Mouse (Mus musculus) ES-E14 (cell line): ENCODE data around the gene Ripk1.

Experiments
- CHD2 ChIP-seq: IDR thresholded peaks from 2 replicates; pipeline ENCODE4 v1.6.1; 2014; ENCODE audit warnings: mild to moderate bottlenecking, low read depth, low read length, inconsistent platforms
- HCFC1 ChIP-seq: IDR thresholded peaks from 2 replicates; pipeline ENCODE4 v1.6.1; 2012; ENCODE audit warnings: low read length, inconsistent platforms, borderline replicate concordance; ENCODE audit not compliant: insufficient read depth
- MAFK ChIP-seq: IDR thresholded peaks from 2 replicates; pipeline ENCODE4 v1.6.1; 2014; ENCODE audit warnings: mild to moderate bottlenecking, low read depth, low read length, inconsistent platforms; ENCODE audit not compliant: insufficient read depth
- ZC3H11A ChIP-seq: IDR thresholded peaks from 2 replicates; pipeline ENCODE4 v1.6.1; 2012; ENCODE audit warnings: low read depth, mild to moderate bottlenecking, inconsistent platforms, low read length, borderline replicate concordance
- ZNF384 ChIP-seq: IDR thresholded peaks from 2 replicates; pipeline ENCODE4 v1.6.1; 2012; ENCODE audit warnings: low read depth, low read length, inconsistent platforms

DNA sequence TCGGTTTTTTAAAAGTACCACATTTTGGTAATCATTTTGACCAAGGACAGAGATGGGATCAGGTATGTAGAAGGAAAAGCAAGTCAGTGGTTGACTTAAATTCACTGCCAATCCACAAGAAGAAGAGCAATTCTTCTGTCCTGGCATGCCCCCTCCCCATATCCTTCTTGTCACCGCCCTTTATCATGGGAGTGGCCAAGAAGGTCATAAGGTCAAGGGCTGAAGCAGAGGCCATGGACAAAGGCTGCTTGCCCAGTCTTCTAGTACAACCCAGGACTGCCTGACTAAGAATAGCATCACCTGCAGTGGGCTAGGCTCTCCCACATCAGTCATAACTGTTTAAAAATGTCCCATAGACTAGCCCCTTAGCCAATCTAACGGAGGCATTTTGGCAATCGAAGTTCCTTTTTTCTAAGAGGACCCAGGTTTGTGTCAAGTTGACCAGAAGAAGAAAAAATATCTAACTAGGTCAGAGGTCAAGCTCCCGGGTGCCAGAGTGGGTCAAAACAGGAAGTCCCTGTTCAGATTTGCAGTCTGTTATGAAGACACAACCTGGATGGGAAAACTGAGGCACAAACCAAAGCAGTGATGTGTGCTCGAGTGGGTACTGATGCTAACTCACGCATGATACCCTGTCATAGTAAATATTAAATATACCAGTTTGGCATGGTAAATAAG, 41.7 kb downstream of the Ripk1 start:
- TF ChIP-seq ZNF384 = no peak
- no peak for TF ChIP-seq MAFK
- no peak for TF ChIP-seq CHD2
- no peak for TF ChIP-seq ZC3H11A
- TF ChIP-seq HCFC1 = no peak
